In genomic region chr5:75463591-75463990, GRCm38 (mm10) we compare ENCODE assay signal across 25 mouse cellular contexts.
DNase-seq lines count a peak whose midpoint lies in the region; ATAC-seq and TF ChIP-seq lines count a peak whose summit lies in the region.
"Had no signal": no experiment of that assay in that cellular context is flagged by ENCODE, and none has a peak within 500 bp of the region (broad histone marks: within the 10 kb centered on the region; RNA-seq: fewer than 3 reads in every experiment).

No protein-coding gene starts in this region.

- TF ChIP-seq POLR2A in kidney, adult 2 months (IDR thresholded peaks at IDR 0.05; ENCODE audit: low read depth, low read length) = no peak

- TF ChIP-seq CTCF in kidney, adult 2 months (conservative IDR thresholded peaks at IDR 0.05; ENCODE audit: insufficient read depth, insufficient read length, low read depth, low read length) = no peak

- 47% methylated on average over 4 of the region's 4 CpGs for WGBS in kidney, adult 2 months
- whole genome bisulfite sequencing in kidney, embryonic 15.5 days = 73% methylated on average over 4 of the region's 4 CpGs

- no peaks in the 10 kb centered on the region for H3K36me3 ChIP-seq in kidney, adult 2 months (ENCODE audit: control insufficient read depth, insufficient read depth, low read length)
- H3K36me3 ChIP-seq in kidney, embryonic 15.5 days = no peaks in the 10 kb centered on the region
- H3K36me3 ChIP-seq: forebrain, embryonic 10.5 days; heart, embryonic 10.5 days; heart, embryonic 13.5 days had no signal

- no peak overlapping the region for H3K4me3 ChIP-seq in kidney, adult 2 months (ENCODE audit: insufficient read depth, low read depth, low read length)
- no peak overlapping the region for H3K4me3 ChIP-seq in kidney, embryonic 15.5 days (replicated peaks)
- H3K4me3 ChIP-seq: forebrain, embryonic 10.5 days; forebrain, embryonic 13.5 days; heart, embryonic 10.5 days; heart, embryonic 13.5 days had no signal

- no peak overlapping the region for H3K4me2 ChIP-seq in kidney, embryonic 15.5 days
- H3K4me2 ChIP-seq: forebrain, embryonic 13.5 days; heart, embryonic 13.5 days; hindbrain, embryonic 14.5 days had no signal

- peaks cover 8% of the 10 kb centered on the region for H3K4me1 ChIP-seq in kidney, adult 2 months (ENCODE audit: control insufficient read depth, insufficient read depth, low read length)
- no peaks in the 10 kb centered on the region for H3K4me1 ChIP-seq in kidney, embryonic 15.5 days

- no peak overlapping the region for H3K9ac ChIP-seq in kidney, embryonic 15.5 days
- H3K9ac ChIP-seq: forebrain, embryonic 13.5 days; heart, embryonic 13.5 days; hindbrain, embryonic 14.5 days had no signal

- no peaks in the 10 kb centered on the region for H3K27me3 ChIP-seq in kidney, adult 2 months (replicated peaks; ENCODE audit: control insufficient read depth, insufficient read depth, low read length)
- no peaks in the 10 kb centered on the region for H3K27me3 ChIP-seq in kidney, embryonic 15.5 days
- H3K27me3 ChIP-seq: heart, embryonic 13.5 days; Patski had no signal

- DNase-seq in heart, adult 11 months = peak; percentile 46
- no peak for DNase-seq in heart, adult 9 months (ENCODE audit: low spot score in 2 of 2)
- peak; percentile 81 for DNase-seq in kidney, adult 2 months
- no peak for DNase-seq in kidney, postnatal 10 days
- peak; percentile 40 to 53 for DNase-seq in kidney, postnatal 36 days
- DNase-seq in thymus, postnatal 4 days = no peak
- no peak for DNase-seq in ovary, postnatal 36 days (ENCODE audit: low spot score)
- DNase-seq: adrenal gland, postnatal 10 days; adrenal gland, postnatal 36 days; cerebellum, adult 18-20 months; cerebellum, adult 9-10 months; cerebellum, postnatal 14 days; gastrocnemius, postnatal 10 days; gastrocnemius, postnatal 36 days; heart, adult 18-20 months; heart, postnatal 14 days; heart, postnatal 4 days had no signal

- 0 out of 2 replicates have a peak, but pooled peaks have one; percentile 29 for ATAC-seq in kidney, embryonic 15.5 days (replicated peaks; ENCODE audit: low FRiP score)
- ATAC-seq: forebrain, embryonic 13.5 days; forebrain, embryonic 16.5 days; Patski had no signal

- H3K27ac ChIP-seq in kidney, adult 2 months (ENCODE audit: insufficient read depth, low read depth, low read length) = no peak overlapping the region
- no peak overlapping the region for H3K27ac ChIP-seq in kidney, embryonic 15.5 days
- H3K27ac ChIP-seq: forebrain, embryonic 10.5 days; forebrain, embryonic 13.5 days; heart, embryonic 10.5 days; heart, embryonic 13.5 days; hindbrain, embryonic 14.5 days had no signal

- no peaks in the 10 kb centered on the region for H3K9me3 ChIP-seq in kidney, embryonic 15.5 days (replicated peaks)
- H3K9me3 ChIP-seq: forebrain, embryonic 10.5 days; forebrain, embryonic 13.5 days; heart, embryonic 10.5 days; heart, embryonic 13.5 days had no signal

Comparison
In these comparisons a context has a peak if more than half of its experiments do, and no peak if none do; other contexts are left out.
1. DNase-seq: peak in heart, adult 11 months (single experiment), kidney, adult 2 months (single experiment) and kidney, postnatal 36 days (2 of 2); none in heart, adult 9 months (0 of 2), kidney, postnatal 10 days (single experiment), thymus, postnatal 4 days (single experiment) and ovary, postnatal 36 days (single experiment).